Mouse (Mus musculus) thymus, adult 18-20 months (tissue): ENCODE measurements around the gene Wnk2.

ENCODE experiments used
- DNase-seq, 2 experiments: peaks; one replicate each; pipeline ENCODE4 v3.0.0; 2022; ENCODE audit warnings: mixed read lengths in 2 of 2

Wnk2 gene

DNA sequence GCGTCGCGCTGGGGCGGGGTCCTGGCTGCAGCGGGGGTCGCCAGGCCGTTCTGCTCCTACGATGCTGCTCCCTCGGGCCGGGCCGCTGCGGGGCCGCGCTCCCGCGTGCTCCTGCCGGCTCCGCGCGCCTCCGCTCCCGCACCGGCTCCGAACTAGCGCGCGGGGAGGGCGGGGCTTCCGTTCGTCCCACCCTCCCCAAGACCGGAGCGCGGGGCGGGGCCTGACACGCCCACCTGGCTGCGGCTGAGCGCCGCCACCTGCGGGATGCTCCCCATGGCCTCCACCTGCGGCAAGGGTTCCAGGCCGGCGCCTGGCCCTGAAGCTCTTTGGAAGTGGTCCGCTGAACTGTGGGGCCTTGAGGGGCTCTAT lies at the start of gene Wnk2:
TSS of gene Wnk2 (minus strand) at position 157 of the 369 bp plus-strand sequence.
- DNase-seq, result peak; percentile 49 to 50

DNA sequence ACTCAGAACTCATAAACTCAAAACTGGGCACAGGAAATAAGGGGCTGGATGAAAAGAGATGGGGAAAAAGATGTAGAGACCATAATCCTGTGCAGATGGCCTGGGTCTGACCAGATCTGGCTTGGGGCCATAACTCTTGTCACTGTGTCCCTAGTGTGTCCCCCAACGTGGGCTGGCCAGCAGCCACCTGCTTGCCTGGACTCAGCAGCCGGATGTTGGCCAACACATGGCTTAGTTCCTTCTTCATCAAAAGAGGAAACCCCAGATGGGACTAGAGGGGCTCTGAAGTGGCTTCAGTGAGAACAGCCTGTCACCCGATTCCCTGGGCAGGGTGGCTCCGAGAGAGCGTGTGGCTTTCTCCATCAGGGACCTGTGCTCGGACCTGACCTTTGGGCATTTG lies 49.0 kb upstream of the Wnk2 start:
- no peak for DNase-seq

DNA sequence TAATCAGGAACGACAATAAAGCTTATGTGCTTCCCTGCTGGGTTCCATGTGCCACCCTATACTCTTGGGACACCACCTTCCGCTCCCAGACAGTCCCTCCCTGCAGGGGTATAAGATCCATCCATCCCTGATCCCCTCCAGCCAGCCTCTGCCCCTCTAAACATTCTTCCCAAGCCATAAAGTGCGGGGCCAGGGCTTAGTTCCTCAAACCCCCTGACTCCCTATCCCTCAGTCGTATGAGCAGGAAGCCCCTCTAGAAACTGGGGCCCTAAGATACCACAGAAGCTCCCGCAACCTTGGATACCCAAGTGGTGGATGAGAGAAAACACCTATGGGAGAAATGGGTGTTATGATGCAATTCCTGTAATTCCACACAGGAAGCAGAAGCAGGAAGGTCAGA lies 48.4 kb upstream of the Wnk2 start:
- no peak for DNase-seq

DNA sequence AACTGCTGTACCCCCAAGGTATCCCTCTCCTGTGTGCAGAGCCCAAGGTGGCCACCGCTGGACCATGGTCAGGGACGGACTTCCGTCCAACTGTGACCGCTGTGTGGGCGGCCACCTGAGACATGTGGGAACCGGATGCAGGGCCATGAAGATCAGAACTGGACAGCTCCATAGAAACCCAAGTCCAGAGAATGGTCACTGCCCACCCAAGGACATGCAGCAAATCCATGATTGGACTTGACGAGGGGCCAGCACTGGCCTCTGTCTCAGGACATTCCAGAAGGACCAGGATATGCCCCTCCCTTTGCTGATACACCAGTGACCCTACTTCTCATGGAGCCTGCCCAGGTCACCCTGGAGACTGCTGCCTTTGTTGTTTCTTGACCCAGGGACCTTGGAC lies 47.8 kb upstream of the Wnk2 start:
- DNase-seq, result no peak

- DNase-seq, result no peak
These were observed 47.0 kb upstream of the Wnk2 start for GRCm38 (mm10) chr13:49194811-49195210.

- DNase-seq, result no peak
These were observed 45.8 kb upstream of the Wnk2 start for GRCm38 (mm10) chr13:49193650-49194049.

GRCm38 (mm10) chr13:49192156-49192855 lies 44.5 kb upstream of the Wnk2 start:
- DNase-seq, result no peak

GRCm38 (mm10) chr13:49191673-49192035 lies 43.8 kb upstream of the Wnk2 start:
- no peak for DNase-seq

- DNase-seq, result no peak
These were observed 43.3 kb upstream of the Wnk2 start for GRCm38 (mm10) chr13:49190876-49191672.

GRCm38 (mm10) chr13:49189970-49190870 lies 42.4 kb upstream of the Wnk2 start:
- DNase-seq, result no peak

DNA sequence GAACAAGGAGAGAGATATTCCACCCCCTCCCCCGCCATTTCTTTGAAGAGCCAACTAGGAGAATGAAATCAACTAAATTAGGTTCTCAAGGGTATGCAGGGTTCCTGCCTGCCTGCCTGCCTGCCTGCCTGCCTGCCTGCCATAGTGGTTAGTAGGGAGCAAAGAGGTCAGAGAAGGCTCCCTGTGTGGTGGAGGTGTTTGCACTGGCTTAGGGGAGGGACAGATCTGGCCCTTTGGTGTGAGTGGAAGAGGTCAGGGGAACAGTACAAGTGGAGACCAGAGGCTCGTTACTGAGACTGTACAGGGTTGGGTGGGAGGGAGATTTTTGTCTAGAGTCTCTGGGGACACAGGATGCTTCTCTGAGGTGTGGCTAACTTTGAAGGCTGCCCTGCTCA lies 41.1 kb upstream of the Wnk2 start:
- no peak for DNase-seq

DNA sequence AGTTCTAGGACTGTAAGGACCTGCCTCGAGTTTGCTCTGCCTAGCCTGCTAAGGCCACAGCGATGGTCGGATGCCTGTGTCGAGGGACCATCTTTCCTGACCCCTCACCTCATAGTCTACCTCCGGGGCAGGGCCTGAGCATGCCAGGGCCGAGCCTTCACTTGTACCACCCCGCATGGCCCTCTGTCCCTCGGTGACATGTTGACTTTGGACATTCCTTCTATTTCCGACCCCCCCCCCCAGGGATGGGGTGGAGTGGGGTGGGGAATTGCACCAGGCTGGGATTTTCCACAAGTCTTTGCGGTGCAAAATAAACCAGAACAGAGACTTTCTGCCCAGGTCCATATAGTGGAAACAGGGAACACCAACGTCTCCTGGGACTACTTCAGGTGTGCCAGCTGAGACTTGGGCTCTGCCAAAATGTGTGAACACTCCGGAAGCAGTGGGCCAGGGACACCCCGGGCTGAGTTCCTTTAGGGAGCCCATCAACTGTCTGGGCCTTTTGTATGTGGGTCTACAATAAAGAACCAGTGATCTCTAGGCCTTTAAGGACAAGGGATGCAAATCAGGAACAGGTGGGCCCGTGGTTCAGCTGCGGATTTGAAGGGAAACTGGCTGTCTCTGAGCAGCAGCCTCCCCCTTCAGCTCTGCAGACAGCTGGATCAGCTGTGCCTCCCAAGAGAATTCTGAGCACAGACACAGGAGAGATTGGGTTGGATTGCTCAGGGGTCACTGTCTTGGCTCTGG lies 40.6 kb upstream of the Wnk2 start:
- DNase-seq, result no peak

DNA sequence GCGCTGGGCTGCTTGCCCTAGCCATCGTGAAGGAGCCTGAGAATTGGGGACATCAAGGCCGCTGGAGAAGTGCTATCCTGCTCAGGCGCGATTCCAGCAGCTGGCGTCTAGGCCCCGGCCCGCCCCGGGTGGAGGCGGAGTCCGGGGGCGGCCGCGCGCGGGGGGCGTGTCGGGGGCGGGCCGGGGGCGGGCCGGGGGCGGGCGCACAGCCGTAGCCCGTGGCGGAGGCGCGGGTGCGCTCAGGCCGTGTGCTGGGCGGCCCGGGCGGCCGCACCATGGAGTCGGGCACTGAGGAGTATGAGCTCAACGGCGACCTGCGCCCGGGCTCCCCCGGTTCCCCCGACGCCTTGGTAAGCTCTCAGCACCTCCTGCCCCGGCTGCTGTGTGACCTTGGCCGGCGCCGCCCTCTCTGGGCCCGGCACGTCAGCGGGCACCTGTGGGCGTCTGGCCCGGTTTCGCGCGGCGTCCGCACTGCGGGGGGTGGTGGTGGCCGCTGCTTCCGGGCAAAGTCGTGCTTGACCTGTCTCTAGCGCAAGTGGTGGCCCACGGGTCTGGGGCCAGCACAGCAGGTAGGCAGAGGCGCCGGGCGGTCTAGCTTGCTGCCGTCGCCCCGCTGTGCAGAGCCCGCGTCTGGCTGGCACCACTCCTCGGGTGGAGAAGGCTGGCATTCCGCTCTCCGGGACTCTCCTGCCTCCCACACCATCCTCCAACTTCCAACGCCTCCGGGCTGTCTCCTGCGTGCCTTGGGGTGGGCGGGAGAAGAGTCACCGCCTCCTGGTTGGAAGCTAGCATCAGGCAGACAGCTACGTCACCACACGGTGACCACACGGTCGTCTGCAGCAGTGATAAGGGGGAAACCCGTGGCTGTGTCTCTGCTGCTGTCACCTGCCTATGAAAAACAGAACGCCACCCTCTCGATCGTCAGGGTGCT lies 39.7 kb upstream of the Wnk2 start, which contains the start of gene Ninj1:
TSS of gene Ninj1 (plus strand) at position 198 of the 931 bp plus-strand sequence.
- DNase-seq, result peak; percentile 62 to 65

GRCm38 (mm10) chr13:49186798-49187287 lies 39.0 kb upstream of the Wnk2 start:
- no peak for DNase-seq

DNA sequence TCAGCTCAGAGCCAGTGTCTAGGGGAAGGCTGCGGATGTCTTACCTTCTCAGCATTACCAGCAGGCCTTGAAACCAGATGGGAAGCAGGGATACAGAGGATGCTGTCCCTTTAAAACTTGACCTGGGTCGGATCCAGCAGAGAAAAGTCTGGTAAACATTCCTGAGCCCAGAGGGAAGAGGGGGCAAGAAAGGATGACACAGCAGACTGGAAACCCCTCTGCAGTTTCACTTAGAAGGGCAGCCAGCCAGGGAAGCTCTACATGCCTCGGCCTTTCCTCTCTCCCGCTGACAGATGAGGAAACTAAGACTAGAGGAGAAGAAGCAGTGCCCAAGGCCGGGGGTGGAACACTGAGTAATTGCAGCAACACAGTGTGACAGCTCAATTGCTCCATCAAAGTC lies 35.8 kb upstream of the Wnk2 start:
- no peak for DNase-seq

DNA sequence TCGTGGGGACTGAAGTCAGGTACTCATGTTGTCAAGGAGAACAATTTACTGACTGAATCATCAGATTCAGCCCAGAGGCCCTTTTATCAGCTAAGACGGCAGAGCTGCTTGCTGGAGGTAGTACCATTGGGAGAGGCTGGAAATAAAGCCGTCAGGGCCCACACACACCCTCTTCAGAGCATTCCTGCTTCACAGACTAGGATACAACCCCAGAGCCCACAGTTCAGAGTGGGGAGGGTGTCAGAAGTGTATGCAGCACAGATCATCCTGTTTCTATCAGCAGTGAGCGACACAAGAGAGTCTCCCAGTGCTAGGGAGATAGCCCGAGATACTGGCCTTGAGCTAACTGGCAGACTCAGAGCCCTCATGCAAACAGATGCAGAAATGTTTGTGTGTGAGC lies 35.3 kb upstream of the Wnk2 start:
- DNase-seq, result no peak

GRCm38 (mm10) chr13:49181411-49181984 lies 33.7 kb upstream of the Wnk2 start:
- DNase-seq, result no peak

GRCm38 (mm10) chr13:49180691-49181090 lies 32.9 kb upstream of the Wnk2 start:
- no peak for DNase-seq

GRCm38 (mm10) chr13:49180274-49180673 lies 32.5 kb upstream of the Wnk2 start:
- no peak for DNase-seq

DNA sequence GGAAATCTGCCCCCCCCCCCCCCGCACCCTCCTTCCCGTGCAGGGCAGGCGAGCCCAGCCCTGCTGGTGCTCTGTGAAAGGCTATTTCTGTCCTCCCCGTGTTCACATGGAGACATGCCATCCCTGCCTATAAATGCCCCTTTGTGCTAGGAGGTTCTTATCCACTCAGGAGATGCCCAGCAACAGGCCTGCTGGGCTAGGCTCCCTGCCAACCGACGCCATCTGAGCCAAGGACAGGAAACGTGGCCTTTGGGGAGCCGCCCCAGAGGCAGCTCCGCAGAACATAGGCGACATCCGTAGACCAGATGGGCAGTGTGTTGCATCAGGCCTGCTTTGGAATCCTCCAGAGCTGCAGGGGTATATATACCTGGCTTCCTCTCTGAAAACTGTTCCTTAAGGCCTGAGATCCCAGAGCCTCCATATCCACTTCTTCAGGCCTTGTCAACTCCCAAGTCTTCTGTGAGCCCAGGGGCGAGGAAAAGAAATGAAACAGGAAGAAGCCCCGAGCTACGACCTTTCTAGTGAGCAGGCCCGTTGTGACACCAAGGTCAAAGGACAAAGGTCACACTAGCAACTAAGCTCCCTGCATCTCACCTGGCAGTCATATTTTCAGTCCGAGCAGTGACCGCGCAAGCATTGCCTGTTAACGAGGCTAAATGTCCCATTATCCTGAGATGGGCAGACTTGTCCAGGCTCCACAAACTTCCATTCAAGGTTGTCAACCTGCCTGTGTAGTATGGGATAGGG lies 31.2 kb upstream of the Wnk2 start:
- DNase-seq, result no peak
